Mouse (Mus musculus) central nervous system, embryonic 14 days (tissue): ENCODE measurements around the gene Prkar1a. TPM values are rescaled to one million over a fixed set of nuclear protein-coding genes. Genes with fewer than 3 reads are reported as not detected.

Experiments used
- polyA plus RNA-seq: library from polyadenylated mRNA; depleted of rRNA; stranded (reverse); fragments of >200 nt; gene quantifications from 2 replicates; pipeline ENCODE4 v1.2.3, GENCODE M21; 2012; rRNA removed

Prkar1a gene
- polyA plus RNA-seq: 252 and 264 TPM in 2 replicates

GRCm38 (mm10) chr11:109649206-109649605 is at the start of gene Prkar1a:
Gene Prkar1a, plus strand, starts transcription at chr11:109649405.

GRCm38 (mm10) chr11:109611303-109612149 is 37.7 kb upstream of the Prkar1a start, which contains the start of gene Wipi1:
Gene Wipi1, minus strand, starts transcription at chr11:109611967.

Other genes starting within 250 kb of the Prkar1a start
- gene 9930022D16Rik, start 235.5 kb upstream of the Prkar1a start, polyA plus RNA-seq: 0.05 TPM in 1 of 2 replicates, not detected in the other
- 175 and 192 TPM in 2 replicates for gene Amz2, start 223.5 kb upstream of the Prkar1a start, polyA plus RNA-seq
- gene Arsg, start 176.0 kb upstream of the Prkar1a start, polyA plus RNA-seq: 4.8 and 5.4 TPM in 2 replicates
- 2.1 and 2.8 TPM in 2 replicates for gene Slc16a6, start 175.8 kb upstream of the Prkar1a start, polyA plus RNA-seq
- gene Wipi1, start 37.4 kb upstream of the Prkar1a start, polyA plus RNA-seq: 9.3 and 16.5 TPM in 2 replicates
- 3.7 and 5.6 TPM in 2 replicates for gene Fam20a, start 72.9 kb downstream of the Prkar1a start, polyA plus RNA-seq
- gene 1700012B07Rik, start 178.6 kb downstream of the Prkar1a start, polyA plus RNA-seq: not detected in 2 replicates